Mouse (Mus musculus) heart, adult 2 months (tissue): ENCODE results near the gene Nbeal1. TPM values are rescaled to one million over a fixed set of nuclear protein-coding genes. Genes with fewer than 3 reads are reported as not detected.

Experiments used
- DNase-seq, 2 experiments: peaks; one replicate each; pipeline ENCODE4 v3.0.0; 2021
- H3K27ac ChIP-seq: fragments of 200-600 bp; 2 replicates; pipeline ENCODE4 v1.8.1; 2022
- H3K27me3 ChIP-seq: fragments of 200-500 bp; 2 replicates; pipeline ENCODE4 v1.6.1; 2012; ENCODE audit warnings: mild to moderate bottlenecking, low read length, inconsistent platforms, mixed read lengths; ENCODE audit not compliant: control insufficient read depth, insufficient read depth
- H3K36me3 ChIP-seq: fragments of 200-500 bp; 2 replicates; pipeline ENCODE4 v1.6.1; 2012; ENCODE audit warnings: low read length, inconsistent platforms; ENCODE audit not compliant: control insufficient read depth, insufficient read depth
- H3K4me1 ChIP-seq: fragments of 200-500 bp; 2 replicates; pipeline ENCODE4 v1.6.1; 2011; ENCODE audit warnings: low read length; ENCODE audit not compliant: control insufficient read depth, insufficient read depth
- H3K4me3 ChIP-seq: fragments of 200-600 bp; 2 replicates; pipeline ENCODE4 v1.8.1; 2022
- H3K79me2 ChIP-seq: fragments of 200-500 bp; replicated peaks from 2 replicates; pipeline ENCODE4 v1.6.1; 2012; ENCODE audit warnings: mild to moderate bottlenecking, inconsistent platforms, low read length, moderate library complexity, mixed read lengths; ENCODE audit not compliant: control insufficient read depth, insufficient read depth
- H3K9ac ChIP-seq: fragments of 200-500 bp; 2 replicates; pipeline ENCODE4 v1.6.1; 2012; ENCODE audit warnings: low read depth, mild to moderate bottlenecking, control low read depth, inconsistent platforms, low read length, mixed read lengths
- CTCF ChIP-seq: fragments of 200-600 bp; IDR thresholded peaks from 2 replicates; pipeline ENCODE4 v1.8.1; 2022; ENCODE audit warnings: antibody characterized with exemption, mild to moderate bottlenecking, moderate library complexity
- EP300 ChIP-seq: fragments of 200-500 bp; IDR thresholded peaks from 2 replicates; pipeline ENCODE4 v1.6.1; 2011; ENCODE audit warnings: low read depth, low read length, control low read depth; ENCODE audit not compliant: insufficient read depth
- POLR2A ChIP-seq: fragments of 200-500 bp; IDR thresholded peaks from 2 replicates; pipeline ENCODE4 v1.6.1; 2011; ENCODE audit warnings: mild to moderate bottlenecking, low read depth, low read length, control low read depth; ENCODE audit not compliant: insufficient read depth
- WGBS: fragments of 180-500 bp; shearing (Covaris S2); methylation state at CpG from one replicate; pipeline ENCODE4 v1.1.7; 2018; 5-methylcytosine and 5-hydroxymethylcytosine counted together
- intact Hi-C: fragments of 180-260 bp; cut with DNase I; formaldehyde crosslinking; loops from one replicate; pipeline ENCODE4 v1.15.1; 2025
- polyA plus RNA-seq: library from polyadenylated mRNA; depleted of rRNA; stranded (reverse); fragments of >200 nt; gene quantifications from 2 replicates; pipeline ENCODE4 v1.2.3, GENCODE M21; 2012; rRNA removed
- total RNA-seq, 2 experiments: library from RNA; stranded (reverse); gene quantifications; 2 replicates each; pipeline ENCODE4 v1.2.3; 2021

Nbeal1 gene
- total and polyA plus RNA-seq, 3 experiments, result 3.8 to 49.1 (median 42.8) TPM

GRCm38 (mm10) chr1:60344670-60345069, 164.3 kb downstream of the Nbeal1 start:
- peaks cover 2% of the 10 kb centered on the region; the same call in 1 of the 2 replicates for H3K4me1 ChIP-seq
- TF ChIP-seq EP300 (no peak), CTCF (no peak), POLR2A (no peak)
- H3K9ac ChIP-seq, result no peak overlapping the region
- no peak overlapping the region for H3K27ac ChIP-seq
- intact Hi-C loops, result loop anchor here (5.0 kb wide), 2 partner anchors 518 to 613 kb away; no protein-coding TSS in a partner anchor
- no peaks in the 10 kb centered on the region for H3K36me3 ChIP-seq
- no peaks in the 10 kb centered on the region for H3K27me3 ChIP-seq
- DNase-seq, result no peak
- no peaks in the 10 kb centered on the region for H3K79me2 ChIP-seq
- WGBS, result 57% methylated on average over 6 of the region's 6 CpGs
- H3K4me3 ChIP-seq, result no peak overlapping the region

GRCm38 (mm10) chr1:60345712-60346111, 165.3 kb downstream of the Nbeal1 start:
- no peak overlapping the region for H3K4me3 ChIP-seq
- H3K27ac ChIP-seq, result no peak overlapping the region
- H3K27me3 ChIP-seq, result no peaks in the 10 kb centered on the region
- DNase-seq, result no peak
- H3K4me1 ChIP-seq, result peaks cover 2% of the 10 kb centered on the region; the same call in 1 of the 2 replicates
- H3K9ac ChIP-seq, result no peak overlapping the region
- H3K79me2 ChIP-seq, result no peaks in the 10 kb centered on the region
- no peaks in the 10 kb centered on the region for H3K36me3 ChIP-seq
- WGBS, result 7% methylated on average over 2 of the region's 2 CpGs
- intact Hi-C loops, result no loop called here
- TF ChIP-seq EP300 (no peak), POLR2A (no peak), CTCF (no peak)

- H3K27ac ChIP-seq, result no peak overlapping the region
- H3K4me1 ChIP-seq, result no peaks in the 10 kb centered on the region; the same call in 1 of the 2 replicates
- no peak overlapping the region for H3K9ac ChIP-seq
- H3K4me3 ChIP-seq, result no peak overlapping the region
- DNase-seq, result no peak
- intact Hi-C loops, result no loop called here
- no peak for TF ChIP-seq EP300
- no peak for TF ChIP-seq CTCF
- TF ChIP-seq POLR2A, result no peak
- H3K36me3 ChIP-seq, result no peaks in the 10 kb centered on the region
- no peaks in the 10 kb centered on the region for H3K27me3 ChIP-seq
- no peaks in the 10 kb centered on the region for H3K79me2 ChIP-seq
- WGBS, result 92% methylated on average over 5 of the region's 5 CpGs
These were observed 172.4 kb downstream of the Nbeal1 start for GRCm38 (mm10) chr1:60352786-60353185.

- 90% methylated on average over 1 of the region's 1 CpGs for WGBS
- TF ChIP-seq EP300 (no peak), CTCF (no peak), POLR2A (no peak)
- no peak overlapping the region for H3K9ac ChIP-seq
- H3K4me1 ChIP-seq, result no peaks in the 10 kb centered on the region
- no peaks in the 10 kb centered on the region for H3K79me2 ChIP-seq
- H3K4me3 ChIP-seq, result no peak overlapping the region
- no peak for DNase-seq
- no peak overlapping the region for H3K27ac ChIP-seq
- no peaks in the 10 kb centered on the region for H3K27me3 ChIP-seq
- no peaks in the 10 kb centered on the region for H3K36me3 ChIP-seq
- intact Hi-C loops, result no loop called here
These were observed 181.2 kb downstream of the Nbeal1 start for GRCm38 (mm10) chr1:60361626-60362025.

GRCm38 (mm10) chr1:60376556-60376955, 196.2 kb downstream of the Nbeal1 start:
- H3K9ac ChIP-seq, result no peak overlapping the region
- H3K27me3 ChIP-seq, result no peaks in the 10 kb centered on the region
- no peak overlapping the region for H3K27ac ChIP-seq
- intact Hi-C loops, result no loop called here
- H3K36me3 ChIP-seq, result no peaks in the 10 kb centered on the region
- H3K79me2 ChIP-seq, result no peaks in the 10 kb centered on the region
- no peak overlapping the region for H3K4me3 ChIP-seq
- TF ChIP-seq CTCF (no peak), POLR2A (no peak), EP300 (no peak)
- no peaks in the 10 kb centered on the region for H3K4me1 ChIP-seq
- 88% methylated on average over 1 of the region's 1 CpGs for WGBS
- no peak for DNase-seq

GRCm38 (mm10) chr1:60381910-60382309, 201.5 kb downstream of the Nbeal1 start:
- H3K27ac ChIP-seq, result no peak overlapping the region
- no peaks in the 10 kb centered on the region for H3K4me1 ChIP-seq
- H3K36me3 ChIP-seq, result no peaks in the 10 kb centered on the region
- no peak overlapping the region for H3K4me3 ChIP-seq
- DNase-seq, result no peak
- H3K79me2 ChIP-seq, result no peaks in the 10 kb centered on the region
- 92% methylated on average over 3 of the region's 3 CpGs for WGBS
- no peaks in the 10 kb centered on the region for H3K27me3 ChIP-seq
- TF ChIP-seq POLR2A, result no peak
- TF ChIP-seq CTCF, result no peak
- no peak for TF ChIP-seq EP300
- intact Hi-C loops, result no loop called here
- H3K9ac ChIP-seq, result no peak overlapping the region

Other genes starting within 250 kb of the Nbeal1 start
- gene Ica1l, start 137.4 kb upstream of the Nbeal1 start, total RNA-seq, result under 1 TPM; 0.31 to 0.45 TPM
- 0.14 and 0.35 TPM in 2 replicates for gene Ica1l, start 137.4 kb upstream of the Nbeal1 start, polyA plus RNA-seq
- gene Carf, start 82.4 kb upstream of the Nbeal1 start, total RNA-seq, result 1 to 10 TPM; 6.8 to 7.3 TPM
- gene Carf, start 82.4 kb upstream of the Nbeal1 start, polyA plus RNA-seq, result 1.8 and 5.4 TPM in 2 replicates
- gene Wdr12, start 82.0 kb upstream of the Nbeal1 start, total RNA-seq, result 10 to 100 TPM; 11.9 to 13.9 TPM
- gene Wdr12, start 82.0 kb upstream of the Nbeal1 start, polyA plus RNA-seq, result 5.8 and 8.1 TPM in 2 replicates
- 1 to 10 TPM; 8.8 to 8.9 TPM for gene Cyp20a1, start 162.7 kb downstream of the Nbeal1 start, total RNA-seq
- 4.5 and 7.2 TPM in 2 replicates for gene Cyp20a1, start 162.7 kb downstream of the Nbeal1 start, polyA plus RNA-seq
- gene Abi2, start 229.0 kb downstream of the Nbeal1 start, total RNA-seq, result 10 to 100 TPM; 16.7 to 18.2 TPM
- 7.0 and 9.9 TPM in 2 replicates for gene Abi2, start 229.0 kb downstream of the Nbeal1 start, polyA plus RNA-seq